Mouse (Mus musculus) CH12.LX (cell line): Measurements from ENCODE around the gene Rbm47.
A peak's percentile ranks its signal among the peaks of the same experiment; 100 is the strongest.

Source experiments
- BHLHE40 ChIP-seq: IDR thresholded peaks from 2 replicates; pipeline ENCODE4 v1.6.1; 2011; ENCODE audit warnings: mild to moderate bottlenecking, low read depth, low read length, improper control_type of control experiment
- ETS1 ChIP-seq: conservative IDR thresholded peaks from 2 replicates; pipeline ENCODE4 v1.6.1; 2012; ENCODE audit warnings: low read depth, mild to moderate bottlenecking, inconsistent platforms, low read length, improper control_type of control experiment, moderate library complexity
- ZMIZ1 ChIP-seq: IDR thresholded peaks from 2 replicates; pipeline ENCODE4 v1.6.1; 2012; ENCODE audit warnings: low read depth, mild to moderate bottlenecking, inconsistent platforms, low read length, improper control_type of control experiment

GRCm38 (mm10) chr5:66101577-66101976 is 71.3 kb downstream of the Rbm47 start:
- TF ChIP-seq ETS1 = no peak
- TF ChIP-seq BHLHE40 = 0 out of 2 replicates have a peak, but pooled peaks have one; percentile 38
- TF ChIP-seq ZMIZ1 = no peak
